Mouse (Mus musculus) skeletal muscle tissue, adult 2 months (tissue): Measurements from ENCODE around the gene Xcr1.

Experiments
- DNase-seq: peaks from one replicate; pipeline ENCODE4 v3.0.0-alpha.2; 2012; ENCODE audit warnings: low read depth, low spot score

The Xcr1 gene

GRCm38 (mm10) chr9:123861929-123862328 lies at the start of gene Xcr1:
TSS of gene Xcr1 (minus strand) at chr9:123862029.
- no peak for DNase-seq

GRCm38 (mm10) chr9:123872049-123872448 lies 10.2 kb upstream of the Xcr1 start:
- no peak for DNase-seq

GRCm38 (mm10) chr9:123869167-123869784 lies 7.4 kb upstream of the Xcr1 start:
- no peak for DNase-seq

- no peak for DNase-seq
These were observed 1.8 kb upstream of the Xcr1 start for GRCm38 (mm10) chr9:123863641-123864040.

GRCm38 (mm10) chr9:123862895-123863616 lies 1.2 kb upstream of the Xcr1 start:
- no peak for DNase-seq

- DNase-seq, result no peak
These were observed 5.0 kb downstream of the Xcr1 start for GRCm38 (mm10) chr9:123856836-123857235.

- DNase-seq, result no peak
These were observed 9.1 kb downstream of the Xcr1 start for GRCm38 (mm10) chr9:123852449-123853390.

- peak; percentile 98 for DNase-seq
These were observed 9.9 kb downstream of the Xcr1 start, which contains the start of gene Fyco1 for GRCm38 (mm10) chr9:123851713-123852448. TSS of gene Fyco1 (minus strand) at chr9:123851899.

GRCm38 (mm10) chr9:123851062-123851712 lies 10.6 kb downstream of the Xcr1 start:
- DNase-seq, result peak; percentile 81

- peak; percentile 74 for DNase-seq
These were observed 11.1 kb downstream of the Xcr1 start for GRCm38 (mm10) chr9:123850705-123851061.

- DNase-seq, result peak; percentile 43
These were observed 11.7 kb downstream of the Xcr1 start for GRCm38 (mm10) chr9:123849976-123850695.

- no peak for DNase-seq
These were observed 15.3 kb downstream of the Xcr1 start for GRCm38 (mm10) chr9:123846490-123846889.

- peak; percentile 91 for DNase-seq
These were observed 16.7 kb downstream of the Xcr1 start for GRCm38 (mm10) chr9:123845120-123845519.

GRCm38 (mm10) chr9:123844468-123844867 lies 17.4 kb downstream of the Xcr1 start:
- DNase-seq, result peak; percentile 54

- DNase-seq, result no peak
These were observed 21.6 kb downstream of the Xcr1 start for GRCm38 (mm10) chr9:123840243-123840642.

GRCm38 (mm10) chr9:123835851-123836250 lies 26.0 kb downstream of the Xcr1 start:
- no peak for DNase-seq

- DNase-seq, result no peak
These were observed 32.9 kb downstream of the Xcr1 start for GRCm38 (mm10) chr9:123828916-123829315.

- DNase-seq, result no peak
These were observed 35.2 kb downstream of the Xcr1 start for GRCm38 (mm10) chr9:123826631-123827030.

GRCm38 (mm10) chr9:123818601-123819000 lies 43.2 kb downstream of the Xcr1 start:
- no peak for DNase-seq

GRCm38 (mm10) chr9:123815996-123816395 lies 45.8 kb downstream of the Xcr1 start:
- DNase-seq, result no peak
